Mouse (Mus musculus) CD4-positive helper T cell, adult 2 months (primary cell): ENCODE data around the gene 4930452B06Rik.

Experiments used
- DNase-seq: peaks from one replicate; pipeline ENCODE4 v3.0.0-alpha.2; 2012; ENCODE audit warnings: low read depth, missing footprints, low spot score

4930452B06Rik gene

DNA sequence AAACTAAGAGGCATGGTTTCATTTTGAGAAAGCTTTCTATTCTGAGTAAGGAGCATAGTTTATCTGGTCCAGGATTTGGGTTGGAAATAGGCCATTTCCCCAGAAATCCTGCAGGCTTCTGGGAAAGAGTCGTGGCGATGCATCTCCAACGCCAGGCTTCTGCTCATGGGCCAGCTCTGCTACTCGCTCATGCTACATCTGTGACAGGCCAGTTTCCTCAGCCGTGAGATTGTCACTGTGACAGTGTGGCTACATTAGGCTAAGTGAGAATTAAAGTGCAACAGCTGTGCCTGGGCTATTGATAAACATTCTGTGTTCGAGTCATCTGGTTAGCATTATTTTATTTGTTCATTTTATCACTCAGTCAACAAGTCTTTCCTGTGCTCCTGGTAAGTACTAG lies 140.8 kb downstream of the 4930452B06Rik start:
- no peak for DNase-seq

- peak; percentile 3 for DNase-seq
These were observed 148.4 kb downstream of the 4930452B06Rik start for GRCm38 (mm10) chr14:8517681-8518080.

GRCm38 (mm10) chr14:8514071-8514470 lies 152.0 kb downstream of the 4930452B06Rik start:
- DNase-seq, result no peak

DNA sequence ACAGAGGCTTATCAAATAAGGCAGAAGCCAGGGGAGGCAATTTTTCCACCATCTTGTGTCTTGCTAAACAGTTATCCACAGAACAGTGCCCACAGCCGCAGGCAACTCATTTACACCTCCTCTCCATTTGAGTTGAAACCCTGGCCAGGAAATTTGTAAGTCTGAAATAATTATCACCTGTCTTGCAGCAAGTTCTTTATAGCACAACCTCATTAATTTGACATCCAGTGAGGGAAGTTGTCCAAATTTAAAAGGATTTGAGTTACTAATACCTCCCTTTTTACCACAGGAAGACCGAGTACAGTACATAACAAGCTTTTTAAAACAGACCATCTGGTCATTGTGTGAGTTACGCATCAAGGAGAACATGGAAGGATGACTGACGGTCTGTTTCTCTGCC lies 154.8 kb downstream of the 4930452B06Rik start:
- no peak for DNase-seq

- DNase-seq, result no peak
These were observed 155.6 kb downstream of the 4930452B06Rik start for GRCm38 (mm10) chr14:8510288-8510959.

- no peak for DNase-seq
These were observed 157.4 kb downstream of the 4930452B06Rik start for GRCm38 (mm10) chr14:8508669-8509068.

- no peak for DNase-seq
These were observed 161.8 kb downstream of the 4930452B06Rik start for GRCm38 (mm10) chr14:8504206-8504605.

- no peak for DNase-seq
These were observed 162.7 kb downstream of the 4930452B06Rik start for GRCm38 (mm10) chr14:8503345-8503744.

- DNase-seq, result no peak
These were observed 163.5 kb downstream of the 4930452B06Rik start for GRCm38 (mm10) chr14:8502496-8502895.

DNA sequence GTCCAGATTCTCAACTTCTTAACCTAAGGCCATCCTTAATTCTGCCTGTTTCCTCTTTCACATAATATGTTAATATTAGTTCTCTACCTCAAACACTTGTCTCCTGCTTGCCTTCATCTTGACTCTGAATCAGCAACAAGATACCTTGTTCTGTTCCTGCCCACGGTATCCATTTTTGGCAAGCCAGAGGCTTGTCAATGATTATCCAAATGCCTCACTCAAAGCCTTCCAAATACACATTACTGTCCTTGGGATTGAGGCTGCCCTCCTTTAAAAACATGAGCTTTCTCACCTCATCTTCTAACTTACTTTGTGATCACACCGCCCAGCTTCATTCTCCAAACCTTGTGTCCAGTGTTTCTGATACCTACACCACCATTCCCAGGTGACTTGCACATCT lies 170.3 kb downstream of the 4930452B06Rik start:
- no peak for DNase-seq

DNA sequence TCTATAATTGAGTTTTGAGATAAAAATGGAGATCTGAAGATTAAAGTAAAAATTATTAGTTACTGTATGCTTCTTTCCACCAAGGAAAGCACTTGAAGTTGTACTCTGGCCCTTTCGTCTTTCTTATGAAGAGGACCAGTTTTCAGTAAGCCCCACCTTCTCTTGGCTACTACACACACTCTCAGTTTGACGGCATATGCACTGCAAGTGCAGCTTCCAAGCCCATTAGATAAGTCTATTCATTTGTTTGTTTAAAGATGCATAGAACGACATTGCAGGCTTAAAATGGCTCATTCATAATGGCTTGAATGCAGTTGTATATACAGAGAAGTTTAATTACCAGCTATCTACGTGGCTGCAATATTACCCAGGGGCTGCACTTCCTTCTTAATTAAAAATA lies 171.1 kb downstream of the 4930452B06Rik start:
- DNase-seq, result no peak

GRCm38 (mm10) chr14:8494260-8494659 lies 171.8 kb downstream of the 4930452B06Rik start:
- no peak for DNase-seq

GRCm38 (mm10) chr14:8478098-8478497 lies 187.9 kb downstream of the 4930452B06Rik start:
- DNase-seq, result no peak

GRCm38 (mm10) chr14:8477348-8477747 lies 188.7 kb downstream of the 4930452B06Rik start:
- DNase-seq, result no peak

DNA sequence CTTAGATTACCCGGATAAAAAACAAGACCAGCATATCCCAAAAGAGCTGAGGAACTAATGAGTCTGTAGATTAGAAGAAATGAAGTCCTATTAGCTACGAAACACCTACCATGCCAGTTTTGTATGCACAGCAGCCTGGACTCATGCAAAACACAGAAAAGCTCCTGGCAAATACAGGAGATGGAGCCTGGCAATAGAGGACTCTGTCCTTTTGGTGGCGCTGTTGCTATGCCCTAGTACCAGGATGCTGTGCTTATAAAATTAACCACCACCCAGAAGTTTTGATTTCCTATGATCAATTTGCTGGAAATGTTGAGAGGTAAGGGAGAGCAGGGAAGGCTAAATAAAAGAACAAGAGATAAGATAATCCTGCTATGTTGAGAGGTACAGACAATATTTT lies 189.4 kb downstream of the 4930452B06Rik start:
- DNase-seq, result no peak

DNA sequence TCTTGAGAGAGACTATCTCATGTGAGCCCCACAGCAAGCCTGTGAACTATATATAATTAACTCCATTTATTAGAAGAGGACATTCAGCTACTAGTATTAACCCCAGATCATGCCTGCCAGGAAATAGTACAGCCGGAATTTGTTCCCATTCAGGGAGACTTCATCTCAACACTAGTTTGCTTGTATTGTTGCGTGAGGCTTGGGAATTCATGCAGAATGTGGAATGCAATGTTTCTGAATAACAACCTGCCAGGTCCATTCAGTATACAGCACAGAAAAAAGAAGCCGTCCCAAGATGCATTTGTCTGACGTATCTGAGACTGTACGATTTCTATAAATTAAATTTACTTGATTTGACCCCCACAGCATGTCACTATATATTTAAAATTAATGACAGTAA lies 190.2 kb downstream of the 4930452B06Rik start:
- DNase-seq, result no peak

GRCm38 (mm10) chr14:8472884-8473283 lies 193.2 kb downstream of the 4930452B06Rik start:
- no peak for DNase-seq

GRCm38 (mm10) chr14:8464401-8465154 lies 201.5 kb downstream of the 4930452B06Rik start:
- no peak for DNase-seq

DNA sequence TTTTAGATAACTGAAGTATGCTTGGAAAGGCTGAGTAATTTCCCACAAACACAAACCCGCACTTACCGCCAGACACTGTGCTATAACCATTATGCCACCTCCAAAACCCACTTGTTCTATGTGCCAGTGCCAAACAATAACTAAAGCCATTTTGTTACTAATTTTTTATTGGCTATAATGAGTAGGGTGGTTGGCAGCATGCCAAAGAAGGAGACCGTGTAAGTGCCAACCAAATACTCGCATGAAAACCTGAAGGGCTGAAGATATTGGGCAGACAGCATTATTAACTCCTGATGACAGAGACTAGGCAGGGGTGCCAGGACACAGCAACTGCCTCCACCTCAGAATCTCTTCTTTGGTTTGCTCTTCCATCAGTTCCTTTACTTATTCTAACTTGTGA lies 203.1 kb downstream of the 4930452B06Rik start:
- DNase-seq, result no peak

DNA sequence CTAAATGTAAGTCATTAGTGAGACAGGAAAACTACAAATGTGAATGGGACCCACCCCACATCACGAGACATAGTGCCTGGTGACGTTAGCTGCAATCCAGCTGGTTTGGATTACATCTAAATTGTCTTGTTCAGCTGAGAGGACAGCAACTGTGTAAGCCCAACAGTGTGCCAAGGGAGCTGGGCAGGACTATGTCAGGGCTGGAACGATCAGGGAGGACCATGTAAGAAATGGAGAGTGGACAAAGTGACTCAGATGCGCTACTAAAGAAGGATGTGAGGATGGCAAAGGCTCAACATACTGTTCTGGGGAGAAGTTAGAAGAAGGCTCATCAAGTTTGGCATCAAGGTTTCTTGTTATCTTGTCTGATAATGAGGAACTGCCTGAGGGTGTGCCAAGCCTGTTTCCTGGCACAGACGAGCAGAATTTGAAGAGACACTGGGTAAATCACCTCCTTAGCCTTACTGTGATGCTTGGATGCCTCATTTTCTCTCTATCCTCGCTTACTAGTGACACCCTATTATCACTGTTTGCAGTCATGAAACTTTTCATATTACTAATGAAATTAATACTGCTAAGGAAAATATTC lies 203.6 kb downstream of the 4930452B06Rik start:
- no peak for DNase-seq

DNA sequence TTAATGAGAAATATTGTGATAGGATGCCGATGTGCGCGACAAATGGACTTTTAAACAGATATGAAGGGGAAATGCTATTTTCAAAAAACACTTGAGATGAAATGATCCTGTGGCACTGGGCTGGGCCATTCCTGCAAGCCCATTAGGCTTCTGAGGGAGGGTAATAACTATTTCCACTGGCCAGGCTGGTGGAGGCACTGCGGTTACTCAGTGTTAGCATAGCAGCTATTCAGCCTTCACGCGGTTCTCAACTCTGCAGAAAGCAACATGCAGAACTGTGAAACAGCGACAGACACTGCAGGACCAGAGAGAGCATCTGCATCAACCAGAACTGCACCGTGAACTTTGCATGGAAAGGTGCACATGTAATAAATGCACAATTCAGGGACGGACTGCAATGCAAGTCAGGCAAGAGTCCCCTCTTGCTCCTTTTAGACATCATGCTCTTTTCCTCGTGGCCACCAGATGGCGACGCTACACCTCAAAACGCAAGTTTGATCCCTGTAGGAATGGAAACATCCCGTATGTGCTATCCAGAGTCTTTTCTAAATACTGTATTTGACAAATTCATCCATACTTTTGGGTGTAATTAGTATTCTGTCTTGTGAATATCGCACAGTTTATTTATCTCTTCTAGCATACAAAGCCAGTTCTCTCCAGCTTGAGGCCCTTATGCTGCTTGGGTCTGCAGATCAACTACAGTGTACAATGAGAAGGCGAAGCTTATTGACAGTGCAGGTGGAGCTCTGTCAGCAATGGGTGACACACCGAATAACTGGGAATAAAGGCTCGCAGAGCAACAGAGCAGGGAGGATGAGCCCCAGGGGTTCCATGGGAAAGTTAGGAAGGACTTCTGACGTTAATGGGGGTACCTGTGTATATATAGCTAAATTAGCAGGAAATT lies 205.6 kb downstream of the 4930452B06Rik start:
- DNase-seq, result peak; percentile 20

DNA sequence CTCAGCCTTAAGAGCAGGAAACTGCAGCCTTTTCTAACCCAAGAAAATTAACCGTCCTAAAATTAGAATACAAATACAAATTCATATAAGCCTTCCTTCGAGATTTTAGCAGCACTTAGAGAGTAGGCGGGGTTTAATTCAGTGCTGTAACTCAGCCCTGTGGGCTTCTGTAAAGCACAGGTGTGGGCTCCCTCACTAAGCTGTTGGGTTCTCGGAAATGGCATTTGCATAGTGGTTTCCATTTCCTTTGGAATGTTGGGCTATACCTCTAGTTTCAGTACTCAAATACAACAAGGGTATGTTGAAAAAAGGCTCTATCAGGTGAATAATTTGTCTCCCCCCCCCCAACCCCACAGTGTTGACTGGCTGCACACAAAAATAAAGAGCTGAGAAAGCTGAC lies 206.3 kb downstream of the 4930452B06Rik start:
- no peak for DNase-seq
